Mouse (Mus musculus): Measurements from ENCODE around the gene Sez6l. TPM values are rescaled to one million over a fixed set of nuclear protein-coding genes. Genes with fewer than 3 reads are reported as not detected.
"Not testable (repeated sequence)": the region's sequence is repeated elsewhere in the genome, so short reads cannot be mapped to it uniquely, and the experiment has no call there.

Gene Sez6l
- polyA plus RNA-seq, 1 experiment from 2014 or later: 32.5 TPM

- no peak overlapping the region for H3K4me2 ChIP-seq
- ATAC-seq (ENCODE audit: low FRiP score): no peak
- H3K27ac ChIP-seq (replicated peaks): no peak overlapping the region
- no peaks in the 10 kb centered on the region for H3K9me3 ChIP-seq (replicated peaks)
- no peaks in the 10 kb centered on the region; the same call in 1 of the 2 replicates for H3K27me3 ChIP-seq (replicated peaks)
- H3K4me1 ChIP-seq: peaks cover 9% of the 10 kb centered on the region; the same call in 1 of the 2 replicates
- WGBS: 56% methylated on average over 4 of the region's 4 CpGs
- H3K4me3 ChIP-seq (replicated peaks): no peak overlapping the region
- peaks cover 25% of the 10 kb centered on the region for H3K36me3 ChIP-seq
- no peak overlapping the region for H3K9ac ChIP-seq (replicated peaks)
Measured at GRCm38 (mm10) chr5:112418023-112418422, 159.0 kb downstream of the Sez6l start.

GRCm38 (mm10) chr5:112416673-112417072 lies 160.3 kb downstream of the Sez6l start:
- no peak overlapping the region for H3K4me2 ChIP-seq
- H3K27ac ChIP-seq (replicated peaks): no peak overlapping the region
- no peaks in the 10 kb centered on the region; the same call in 1 of the 2 replicates for H3K27me3 ChIP-seq (replicated peaks)
- WGBS: 38% methylated on average over 5 of the region's 5 CpGs
- no peak overlapping the region for H3K4me3 ChIP-seq (replicated peaks)
- peaks cover 16% of the 10 kb centered on the region for H3K4me1 ChIP-seq
- no peaks in the 10 kb centered on the region for H3K9me3 ChIP-seq (replicated peaks)
- no peak overlapping the region for H3K9ac ChIP-seq (replicated peaks)
- ATAC-seq (ENCODE audit: low FRiP score): no peak
- peaks cover 15% of the 10 kb centered on the region for H3K36me3 ChIP-seq

- not testable (repeated sequence) for H3K36me3 ChIP-seq; H3K4me2 ChIP-seq; H3K4me3 ChIP-seq (replicated peaks); H3K9ac ChIP-seq (replicated peaks); ATAC-seq (ENCODE audit: low FRiP score); H3K27ac ChIP-seq (replicated peaks); H3K27me3 ChIP-seq (replicated peaks); H3K9me3 ChIP-seq (replicated peaks)
- H3K4me1 ChIP-seq: peaks cover 31% of the 10 kb centered on the region
- 83% methylated on average over 4 of the region's 4 CpGs for WGBS
Measured at GRCm38 (mm10) chr5:112412781-112413180, 164.2 kb downstream of the Sez6l start.

- 13% methylated on average over 19 of the region's 19 CpGs for WGBS
- Histone ChIP-seq H3K9me3 (replicated peaks) (no peaks in the 10 kb centered on the region), H3K9ac (replicated peaks) (no peak overlapping the region), H3K27ac (replicated peaks) (peak overlapping the region; percentile 68), H3K4me2 (peak overlapping the region; percentile 43), H3K4me3 (replicated peaks) (0 out of 2 replicates have a peak overlapping the region, but pooled peaks have one; percentile 6), H3K4me1 (peaks cover 27% of the 10 kb centered on the region), H3K36me3 (no peaks in the 10 kb centered on the region), H3K27me3 (replicated peaks) (no peaks in the 10 kb centered on the region)
- peak; percentile 64 for ATAC-seq (ENCODE audit: low FRiP score)
Measured at GRCm38 (mm10) chr5:112411514-112412335, 165.3 kb downstream of the Sez6l start.

- no peak for ATAC-seq (ENCODE audit: low FRiP score)
- 32% methylated on average over 11 of the region's 11 CpGs for WGBS
- Histone ChIP-seq H3K4me2 (peak overlapping the region; percentile 43), H3K4me3 (replicated peaks) (no peak overlapping the region), H3K9ac (replicated peaks) (no peak overlapping the region), H3K36me3 (no peaks in the 10 kb centered on the region), H3K9me3 (replicated peaks) (no peaks in the 10 kb centered on the region), H3K27ac (replicated peaks) (peak overlapping the region; percentile 68), H3K4me1 (peaks cover 23% of the 10 kb centered on the region), H3K27me3 (replicated peaks) (no peaks in the 10 kb centered on the region)
Measured at GRCm38 (mm10) chr5:112411072-112411471, 165.9 kb downstream of the Sez6l start.

- no peak for ATAC-seq (ENCODE audit: low FRiP score)
- no peaks in the 10 kb centered on the region for H3K27me3 ChIP-seq (replicated peaks)
Measured at GRCm38 (mm10) chr5:112409274-112409673, 167.7 kb downstream of the Sez6l start.

GRCm38 (mm10) chr5:112406017-112406416 lies 171.0 kb downstream of the Sez6l start:
- no peak overlapping the region for H3K27ac ChIP-seq (replicated peaks)
- H3K4me1 ChIP-seq: peaks cover 10% of the 10 kb centered on the region
- no peak overlapping the region for H3K4me3 ChIP-seq (replicated peaks)
- no peaks in the 10 kb centered on the region for H3K36me3 ChIP-seq
- no peak overlapping the region for H3K4me2 ChIP-seq
- no peak overlapping the region for H3K9ac ChIP-seq (replicated peaks)
- ATAC-seq (ENCODE audit: low FRiP score): no peak
- H3K27me3 ChIP-seq (replicated peaks): no peaks in the 10 kb centered on the region
- 71% methylated on average over 3 of the region's 3 CpGs for WGBS
- no peaks in the 10 kb centered on the region for H3K9me3 ChIP-seq (replicated peaks)

More at GRCm38 (mm10) chr5:112409274-112409673, 167.7 kb downstream of the Sez6l start:
- Histone ChIP-seq H3K4me1 (peaks cover 23% of the 10 kb centered on the region), H3K9ac (replicated peaks) (no peak overlapping the region), H3K27ac (replicated peaks) (no peak overlapping the region), H3K36me3 (no peaks in the 10 kb centered on the region), H3K4me3 (replicated peaks) (no peak overlapping the region), H3K4me2 (no peak overlapping the region), H3K9me3 (replicated peaks) (no peaks in the 10 kb centered on the region)
- WGBS: 50% methylated on average over 5 of the region's 5 CpGs

GRCm38 (mm10) chr5:112402437-112402836 lies 174.5 kb downstream of the Sez6l start:
- 71% methylated on average over 3 of the region's 3 CpGs for WGBS

GRCm38 (mm10) chr5:112399284-112399683 lies 177.7 kb downstream of the Sez6l start:
- Histone ChIP-seq H3K27me3 (replicated peaks) (no peaks in the 10 kb centered on the region), H3K4me1 (peaks cover 10% of the 10 kb centered on the region; the same call in 1 of the 2 replicates), H3K9ac (replicated peaks) (no peak overlapping the region), H3K9me3 (replicated peaks) (no peaks in the 10 kb centered on the region), H3K27ac (replicated peaks) (no peak overlapping the region), H3K4me3 (replicated peaks) (no peak overlapping the region), H3K36me3 (no peaks in the 10 kb centered on the region), H3K4me2 (no peak overlapping the region)
- no peak for ATAC-seq (ENCODE audit: low FRiP score)
- WGBS: 84% methylated on average over 10 of the region's 10 CpGs

More at GRCm38 (mm10) chr5:112402437-112402836, 174.5 kb downstream of the Sez6l start:
- H3K4me2 ChIP-seq: no peak overlapping the region
- H3K9me3 ChIP-seq (replicated peaks): no peaks in the 10 kb centered on the region
- no peaks in the 10 kb centered on the region for H3K4me1 ChIP-seq
- no peaks in the 10 kb centered on the region for H3K36me3 ChIP-seq
- no peak overlapping the region for H3K4me3 ChIP-seq (replicated peaks)
- no peak for ATAC-seq (ENCODE audit: low FRiP score)
- H3K27ac ChIP-seq (replicated peaks): no peak overlapping the region
- H3K27me3 ChIP-seq (replicated peaks): no peaks in the 10 kb centered on the region
- no peak overlapping the region for H3K9ac ChIP-seq (replicated peaks)

GRCm38 (mm10) chr5:112396066-112396465 lies 180.9 kb downstream of the Sez6l start:
- no peaks in the 10 kb centered on the region for H3K27me3 ChIP-seq (replicated peaks)
- H3K4me3 ChIP-seq (replicated peaks): no peak overlapping the region
- H3K4me2 ChIP-seq: no peak overlapping the region
- 38% methylated on average over 18 of the region's 18 CpGs for WGBS
- H3K9me3 ChIP-seq (replicated peaks): no peaks in the 10 kb centered on the region
- no peak overlapping the region for H3K9ac ChIP-seq (replicated peaks)
- 0 out of 2 replicates have a peak overlapping the region, but pooled peaks have one; percentile 30 for H3K27ac ChIP-seq (replicated peaks)
- peaks cover 5% of the 10 kb centered on the region for H3K36me3 ChIP-seq
- ATAC-seq (ENCODE audit: low FRiP score): no peak
- peaks cover 41% of the 10 kb centered on the region for H3K4me1 ChIP-seq

GRCm38 (mm10) chr5:112394779-112395443 lies 182.1 kb downstream of the Sez6l start, which contains the start of gene Asphd2:
Gene Asphd2, minus strand, starts transcription at chr5:112394866.
- no peaks in the 10 kb centered on the region for H3K27me3 ChIP-seq (replicated peaks)
- peak within 1 kb of the TSS; percentile 68 for H3K9ac ChIP-seq (replicated peaks)
- peaks cover 11% of the 10 kb centered on the region for H3K36me3 ChIP-seq
- H3K4me1 ChIP-seq: peaks cover 50% of the 10 kb centered on the region
- no peaks in the 10 kb centered on the region for H3K9me3 ChIP-seq (replicated peaks)
- peak within 1 kb of the TSS; percentile 89 for H3K27ac ChIP-seq (replicated peaks)
- WGBS: under 1% methylated on average over 44 of the region's 67 CpGs
- peak within 1 kb of the TSS; percentile 77 for H3K4me2 ChIP-seq
- peak within 1 kb of the TSS; percentile 68 for H3K4me3 ChIP-seq (replicated peaks)
- ATAC-seq (ENCODE audit: low FRiP score): peak; percentile 90

Measured in neural tube, embryonic 15.5 days (tissue).